Mouse (Mus musculus): ENCODE data around the gene Gpr45.
A peak's percentile ranks its signal among the peaks of the same experiment; 100 is the strongest.
"Not testable (repeated sequence)": the region's sequence is repeated elsewhere in the genome, so short reads cannot be mapped to it uniquely, and the experiment has no call there.

Gpr45 gene

GRCm38 (mm10) chr1:42952734-42953481 lies at the start of gene Gpr45:
TSS of gene Gpr45 (plus strand) at chr1:42952872.
- peak; percentile 41 for DNase-seq

DNA sequence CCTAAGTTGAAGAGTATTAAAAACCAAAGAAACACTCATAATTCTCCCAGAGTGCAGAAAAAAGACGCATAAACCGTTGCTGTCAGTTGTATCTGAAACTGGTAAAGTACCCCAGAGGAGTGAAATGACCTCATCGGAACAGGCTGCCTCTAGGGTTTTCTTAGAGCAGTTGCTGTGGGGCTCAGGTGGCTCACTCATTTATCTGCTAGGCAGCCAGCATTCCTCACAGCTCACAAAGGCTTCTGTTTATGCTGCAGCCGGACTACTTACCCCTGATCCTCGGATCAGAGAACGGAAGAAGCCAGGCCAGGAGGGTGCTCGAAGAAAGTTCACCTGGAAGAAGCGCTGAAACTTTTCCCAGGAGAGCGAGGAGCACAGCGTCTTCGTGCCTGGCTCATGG lies 47.5 kb upstream of the Gpr45 start:
- no peak for DNase-seq

DNA sequence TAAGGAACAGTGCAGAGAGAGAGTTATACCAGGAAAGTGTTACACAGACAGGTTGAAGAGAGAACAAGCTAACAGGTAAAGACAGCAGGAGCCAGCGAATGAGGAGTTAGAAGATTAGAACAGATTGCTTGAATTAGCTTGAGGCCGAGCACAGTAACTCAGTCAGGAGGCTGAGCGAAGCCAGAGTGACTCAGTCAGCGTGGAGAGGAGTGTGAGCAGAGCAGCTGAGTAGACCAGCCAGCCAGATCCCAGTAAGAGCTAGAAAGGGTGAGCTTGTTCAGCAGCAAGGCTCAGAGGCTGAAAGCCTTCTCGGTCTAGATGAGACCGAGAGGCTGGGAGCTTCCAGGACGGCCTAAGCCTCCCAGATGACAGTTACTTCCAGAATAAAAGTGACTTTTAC lies 46.0 kb upstream of the Gpr45 start:
- no peak for DNase-seq

DNA sequence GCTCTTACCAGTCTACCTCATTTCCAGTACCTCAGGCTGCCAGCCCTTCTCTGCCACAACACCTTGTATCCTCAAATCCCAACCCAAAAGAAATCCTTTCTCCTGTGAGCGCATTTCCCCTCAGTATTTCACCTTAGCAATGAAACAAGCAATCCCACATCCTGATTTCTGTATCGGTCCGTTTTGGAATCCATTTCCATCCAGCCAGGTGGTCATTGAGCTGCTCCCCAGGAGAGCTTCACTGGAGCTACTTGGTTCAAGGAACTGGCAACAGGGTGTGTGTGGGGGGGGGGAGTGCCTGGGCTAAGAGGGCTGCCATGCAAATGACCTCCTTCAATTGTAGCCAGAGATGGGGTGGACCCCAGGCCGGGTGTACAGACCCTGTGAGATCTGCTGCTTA lies 45.5 kb upstream of the Gpr45 start:
- DNase-seq, result no peak

GRCm38 (mm10) chr1:42915062-42915461 lies 37.6 kb upstream of the Gpr45 start:
- DNase-seq, result no peak

DNA sequence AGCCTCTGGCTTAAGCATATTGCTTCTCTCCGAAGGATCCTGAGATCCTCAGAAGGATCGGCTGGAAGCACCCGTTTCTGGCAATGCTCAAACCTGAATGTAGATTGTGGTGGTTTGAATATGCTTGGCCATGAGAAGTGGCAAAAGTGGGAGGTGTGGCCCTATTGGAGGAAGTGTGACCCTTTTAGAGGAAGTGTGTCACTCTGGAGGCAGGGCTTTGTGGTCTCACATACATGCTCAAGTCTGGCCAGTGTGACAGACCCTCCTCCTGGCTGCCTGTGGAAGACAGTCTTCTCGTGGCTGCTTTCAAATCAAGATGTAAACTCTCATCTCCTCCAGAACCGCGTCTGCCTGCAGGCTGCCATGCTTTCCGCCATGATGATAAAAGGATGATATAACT lies 36.0 kb upstream of the Gpr45 start:
- DNase-seq, result no peak

GRCm38 (mm10) chr1:42917908-42918307 lies 34.8 kb upstream of the Gpr45 start:
- no peak for DNase-seq

DNA sequence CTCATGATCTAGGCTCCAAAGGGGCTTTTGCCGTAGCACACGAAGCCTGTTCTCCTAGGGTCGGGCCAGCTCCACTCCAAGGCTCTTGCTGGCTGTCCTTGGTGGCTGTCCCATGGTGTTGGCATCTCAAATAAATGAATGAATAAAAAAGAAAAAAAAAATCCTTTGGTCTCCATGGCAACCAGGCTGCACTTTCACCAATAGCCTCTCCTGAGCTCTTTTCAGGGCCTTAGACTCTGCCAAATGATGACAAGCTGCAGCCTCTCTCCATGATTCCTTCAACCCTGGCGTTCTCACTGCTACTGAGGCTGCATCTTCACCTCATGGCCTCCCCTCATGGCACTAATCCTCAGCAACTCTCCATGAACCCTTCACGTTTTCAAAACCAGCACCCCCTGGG lies 28.7 kb upstream of the Gpr45 start:
- DNase-seq, result no peak

DNA sequence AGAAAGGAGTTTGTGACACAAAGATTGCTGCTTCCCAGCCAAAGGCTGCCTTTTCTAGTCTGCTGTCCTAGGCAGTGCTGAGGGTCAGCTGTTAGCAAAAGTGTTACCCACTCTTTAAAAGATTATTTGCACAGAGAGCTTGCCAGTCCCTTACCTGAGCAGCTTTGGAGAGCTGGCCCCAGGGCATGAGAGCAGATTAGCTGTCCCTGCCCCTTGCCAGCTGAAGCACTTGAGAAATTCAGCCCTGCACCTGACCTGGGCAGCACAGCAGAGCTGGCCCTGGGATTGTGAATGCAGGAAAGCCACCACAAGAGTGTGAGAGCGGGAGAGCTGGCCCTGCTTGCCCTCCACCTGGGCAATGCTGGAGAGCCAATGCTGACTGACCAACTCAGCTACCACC lies 19.1 kb upstream of the Gpr45 start:
- DNase-seq, result no peak

DNA sequence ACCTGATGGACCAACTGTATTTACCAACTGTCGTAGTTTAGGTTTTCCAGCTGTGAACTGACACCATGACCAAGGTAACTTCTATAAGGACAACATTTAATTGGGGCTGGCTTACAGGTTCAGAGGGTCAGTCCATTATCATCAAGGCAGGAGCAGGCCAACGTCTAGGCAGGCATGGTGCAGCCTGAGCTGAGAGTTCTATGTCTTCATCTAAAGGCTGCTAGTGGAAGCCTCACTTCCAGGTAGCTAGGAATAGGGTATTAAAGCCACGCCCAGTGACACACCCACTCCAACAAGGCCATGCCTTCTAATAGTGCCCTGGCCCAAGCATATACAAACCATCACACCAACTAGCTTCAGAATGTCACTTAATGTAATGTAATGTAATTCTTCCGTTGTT lies 4.2 kb upstream of the Gpr45 start:
- DNase-seq, result no peak

GRCm38 (mm10) chr1:42953482-42953822 lies 780 bp downstream of the Gpr45 start:
- DNase-seq, result no peak

GRCm38 (mm10) chr1:42956828-42957227 lies 4.2 kb downstream of the Gpr45 start:
- DNase-seq, result no peak

GRCm38 (mm10) chr1:42983082-42983771 lies 30.6 kb downstream of the Gpr45 start:
- no peak for DNase-seq

- DNase-seq, result no peak
Measured at GRCm38 (mm10) chr1:42984119-42984518, 31.4 kb downstream of the Gpr45 start.

- DNase-seq, result no peak
Measured at GRCm38 (mm10) chr1:42988996-42989395, 36.3 kb downstream of the Gpr45 start.

DNA sequence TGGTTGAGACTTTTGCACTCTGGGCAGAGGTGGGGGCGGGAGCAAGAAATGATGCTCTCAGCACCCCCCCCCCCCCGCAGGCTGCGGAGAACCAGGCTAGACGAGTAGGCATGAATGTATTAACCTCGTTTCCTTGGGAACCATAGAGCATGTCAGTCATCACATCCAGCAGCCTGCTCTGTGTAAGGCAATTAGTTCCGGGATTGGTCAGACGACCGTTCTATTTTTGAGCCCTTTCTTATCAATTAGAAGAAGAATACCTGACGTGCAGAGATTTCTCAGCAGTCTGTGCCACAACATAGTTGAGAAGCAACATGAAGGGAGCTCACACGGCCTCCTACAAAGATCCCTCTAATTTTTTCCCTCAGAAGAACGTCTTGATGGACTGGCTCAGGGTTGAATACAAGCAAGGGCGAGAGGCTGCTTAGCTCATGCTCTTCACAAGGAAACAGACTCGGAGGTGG lies 53.4 kb downstream of the Gpr45 start:
- no peak for DNase-seq

DNA sequence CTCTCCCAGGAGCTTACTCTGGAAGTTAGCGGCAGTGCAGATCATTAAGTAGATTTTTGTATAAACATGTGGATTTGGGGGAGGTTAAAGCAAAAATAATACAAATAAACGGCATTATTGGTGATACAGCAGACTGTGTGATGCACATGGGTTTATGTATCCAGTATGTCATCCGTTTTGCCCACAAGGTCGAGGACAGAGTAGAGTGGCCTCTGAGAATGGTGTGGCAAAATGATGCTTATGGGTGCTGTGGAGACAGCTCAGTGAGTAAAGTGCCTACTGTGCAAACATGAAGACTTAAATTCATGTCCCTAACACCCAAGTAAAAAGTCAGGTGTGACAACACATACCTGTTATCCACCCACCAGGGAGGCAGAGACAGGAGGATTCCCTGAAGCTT lies 53.9 kb downstream of the Gpr45 start:
- DNase-seq, result no peak

DNA sequence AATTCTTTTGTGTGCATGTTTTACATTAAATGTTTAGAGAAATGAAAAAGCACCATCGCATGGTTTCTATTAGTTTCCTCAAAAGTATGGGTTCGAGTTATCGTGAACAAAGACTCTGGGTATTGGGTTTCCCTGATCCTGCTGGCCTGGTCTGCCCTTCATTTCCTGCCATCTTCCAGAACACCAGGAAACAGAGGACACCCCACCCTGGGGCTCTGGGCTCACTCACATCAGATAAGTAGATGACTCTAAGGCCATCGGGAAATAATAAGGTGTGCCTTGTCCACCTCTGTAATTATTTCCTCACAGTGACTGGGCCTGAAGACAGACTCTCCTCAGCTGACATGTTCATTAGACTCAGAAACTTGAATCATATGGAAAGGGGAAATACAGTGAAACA lies 57.8 kb downstream of the Gpr45 start:
- DNase-seq, result no peak

- not testable (repeated sequence) for DNase-seq
Measured at GRCm38 (mm10) chr1:43015153-43015685, 62.5 kb downstream of the Gpr45 start.

DNA sequence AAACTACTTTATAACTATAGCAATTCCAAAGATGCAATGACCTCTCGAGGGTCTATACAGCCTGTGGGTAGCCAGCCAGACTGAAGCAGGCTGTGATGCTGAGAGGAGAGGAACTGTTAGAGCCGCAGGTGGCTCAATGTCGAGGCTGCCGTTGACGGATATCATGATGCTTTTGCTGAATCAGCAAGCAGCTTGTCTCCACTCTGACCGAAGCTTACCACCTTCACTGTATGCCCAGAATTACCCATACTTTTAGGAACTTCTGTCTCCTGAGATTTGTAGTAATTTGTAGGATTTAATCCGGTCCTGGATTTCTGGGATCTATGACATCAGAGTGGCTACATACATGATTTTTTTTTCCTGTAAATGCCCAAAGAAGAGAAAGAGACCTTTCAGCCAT lies 83.3 kb downstream of the Gpr45 start:
- no peak for DNase-seq

- DNase-seq, result no peak
Measured at GRCm38 (mm10) chr1:43042271-43042670, 89.6 kb downstream of the Gpr45 start.

- DNase-seq, result peak; percentile 10
Measured at GRCm38 (mm10) chr1:43045204-43045982, 92.7 kb downstream of the Gpr45 start.

DNA sequence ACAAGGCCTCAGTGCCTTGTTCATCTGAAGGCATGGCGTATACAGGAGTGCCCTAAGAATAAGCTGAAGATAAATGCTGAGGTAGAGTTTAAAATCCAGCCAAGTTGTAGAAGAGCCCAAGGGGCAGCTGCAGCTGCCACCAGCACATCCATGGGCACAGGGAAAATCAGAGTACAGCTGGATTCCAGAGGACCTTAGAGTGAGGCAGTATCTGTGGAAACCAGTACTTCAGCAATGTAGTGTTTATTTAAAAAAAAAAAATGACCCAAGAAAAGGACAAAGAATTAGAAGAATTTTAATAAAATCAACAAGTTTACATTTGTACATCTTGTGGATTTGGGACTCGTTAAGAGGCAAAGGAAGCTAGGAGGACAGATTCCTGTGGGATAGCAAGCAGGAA lies 94.3 kb downstream of the Gpr45 start:
- no peak for DNase-seq

DNA sequence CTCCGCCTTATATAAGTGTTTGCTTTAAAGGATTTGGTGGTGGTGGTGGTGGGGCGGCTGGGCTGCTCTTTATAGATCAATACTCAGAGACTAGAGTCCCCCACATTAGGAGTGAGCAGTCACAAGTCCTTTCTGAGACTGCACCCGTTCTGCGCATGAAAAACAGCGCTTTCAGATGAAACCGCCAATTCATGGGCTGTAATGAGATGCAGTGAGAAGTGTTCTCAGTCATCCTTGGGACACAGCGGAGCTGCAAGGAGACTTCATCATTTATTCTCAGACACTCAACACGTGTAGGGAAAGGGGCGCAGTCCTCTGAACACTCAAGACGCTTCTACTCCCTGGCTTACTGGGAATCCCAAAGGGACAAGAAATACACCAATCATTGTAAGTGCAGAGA lies 95.1 kb downstream of the Gpr45 start:
- DNase-seq, result no peak

Data from kidney, postnatal 14 days (tissue).